Mouse (Mus musculus) liver, postnatal 0 days (tissue): ENCODE data around the gene Pgs1. TPM values are rescaled to one million over a fixed set of nuclear protein-coding genes. Genes with fewer than 3 reads are reported as not detected.

Source experiments
- ATAC-seq: fragments of 200-750 bp; cut with Nextera tagmentation; 2 replicates; pipeline ENCODE4 v1.8.0; 2017; ENCODE audit warnings: mild to moderate bottlenecking, moderate library complexity
- DNase-seq: peaks from one replicate; pipeline ENCODE4 v3.0.0-alpha.2; 2016
- H3K27ac ChIP-seq: fragments of 300-500 bp; sonication (generic); 2 replicates; pipeline ENCODE4 v1.5.1; 2014; ENCODE audit warnings: antibody characterized with exemption, moderate library complexity, mild to moderate bottlenecking, low read depth
- H3K27me3 ChIP-seq: fragments of 300-500 bp; sonication (generic); 2 replicates; pipeline ENCODE4 v1.6.1; 2014; ENCODE audit warnings: low read length, control low read depth, mixed read lengths; ENCODE audit not compliant: insufficient read depth
- H3K36me3 ChIP-seq: fragments of 300-500 bp; sonication (generic); replicated peaks from 2 replicates; pipeline ENCODE4 v1.6.1; 2014; ENCODE audit warnings: mild to moderate bottlenecking, control low read depth, low read length, moderate library complexity, mixed read lengths; ENCODE audit not compliant: insufficient read depth
- H3K4me1 ChIP-seq: fragments of 300-500 bp; sonication (generic); 2 replicates; pipeline ENCODE4 v1.6.1; 2014; ENCODE audit warnings: antibody characterized with exemption, mild to moderate bottlenecking, control low read depth; ENCODE audit not compliant: insufficient read depth
- H3K4me2 ChIP-seq: fragments of 300-500 bp; sonication (generic); 2 replicates; pipeline ENCODE4 v1.6.1; 2014; ENCODE audit warnings: low read depth, mild to moderate bottlenecking, low read length, moderate library complexity, mixed read lengths
- H3K4me3 ChIP-seq: fragments of 300-500 bp; sonication (generic); 2 replicates; pipeline ENCODE4 v1.5.1; 2014; ENCODE audit warnings: low read depth, low read length
- H3K9ac ChIP-seq: fragments of 300-500 bp; sonication (generic); replicated peaks from 2 replicates; pipeline ENCODE4 v1.6.1; 2014; ENCODE audit warnings: mild to moderate bottlenecking, moderate library complexity
- H3K9me3 ChIP-seq: fragments of 300-500 bp; sonication (generic); 2 replicates; pipeline ENCODE4 v1.6.1; 2016; ENCODE audit warnings: mild to moderate bottlenecking, control low read depth, low read length, mixed read lengths
- CTCF ChIP-seq: sonication (generic); IDR thresholded peaks from 2 replicates; pipeline ENCODE4 v1.5.1; 2016; ENCODE audit warnings: antibody characterized with exemption, low read depth
- EP300 ChIP-seq: IDR thresholded peaks from 2 replicates; pipeline ENCODE4 v1.6.1; 2016; ENCODE audit warnings: antibody characterized with exemption, low read depth, mild to moderate bottlenecking
- WGBS: fragments of 180-500 bp; shearing (Covaris S2); extraction: QIAGEN DNeasy Blood & Tissue Kit; methylation state at CpG from one replicate; pipeline ENCODE4 v1.1.7; 2014; ENCODE audit not compliant: insufficient replicate concordance; 5-methylcytosine and 5-hydroxymethylcytosine counted together
- microRNA-seq: library from miRNA; unstranded; fragments of <30 nt; microRNA quantifications from one replicate; pipeline ENCODE4, GENCODE M21; 2016
- polyA plus RNA-seq: library from polyadenylated mRNA; unstranded; fragments of >200 nt; fragmentation: Nextera tagmentation; extraction: Ambion mirVana; gene quantifications from 2 replicates; pipeline ENCODE4 v1.2.1, GENCODE M21; 2015

The Pgs1 gene
- polyA plus RNA-seq, 1 experiment from 2014 or later: 10.1 TPM

DNA sequence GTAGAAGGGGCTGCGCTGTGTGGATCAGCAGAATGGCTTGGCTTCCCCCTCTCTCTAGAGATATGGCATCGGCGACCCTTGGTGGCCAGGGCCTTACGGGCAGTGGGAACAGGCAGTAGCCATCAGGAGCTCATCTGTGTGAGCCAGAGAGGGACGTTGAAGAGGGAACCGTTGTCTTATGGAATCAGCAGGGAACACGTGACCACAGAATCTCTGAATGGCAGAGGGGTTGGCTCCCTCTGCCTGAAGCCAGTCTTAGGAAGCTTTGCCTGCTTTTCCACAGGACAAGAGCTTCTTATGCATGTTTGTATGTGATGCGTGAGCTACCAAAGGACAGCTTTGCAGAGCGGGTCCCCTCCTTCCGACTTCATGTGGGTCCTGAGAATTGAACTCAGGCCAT is 72.8 kb downstream of the Pgs1 start:
- TF ChIP-seq CTCF: no peak
- TF ChIP-seq EP300: no peak
- Histone ChIP-seq H3K9ac (no peak overlapping the region), H3K9me3 (no peaks in the 10 kb centered on the region), H3K4me2 (no peak overlapping the region), H3K4me3 (no peak overlapping the region), H3K27ac (no peak overlapping the region), H3K4me1 (no peaks in the 10 kb centered on the region), H3K36me3 (no peaks in the 10 kb centered on the region), H3K27me3 (no peaks in the 10 kb centered on the region)
- ATAC-seq (no peak), DNase-seq (no peak)
- 65% methylated on average over 10 of the region's 10 CpGs for WGBS

DNA sequence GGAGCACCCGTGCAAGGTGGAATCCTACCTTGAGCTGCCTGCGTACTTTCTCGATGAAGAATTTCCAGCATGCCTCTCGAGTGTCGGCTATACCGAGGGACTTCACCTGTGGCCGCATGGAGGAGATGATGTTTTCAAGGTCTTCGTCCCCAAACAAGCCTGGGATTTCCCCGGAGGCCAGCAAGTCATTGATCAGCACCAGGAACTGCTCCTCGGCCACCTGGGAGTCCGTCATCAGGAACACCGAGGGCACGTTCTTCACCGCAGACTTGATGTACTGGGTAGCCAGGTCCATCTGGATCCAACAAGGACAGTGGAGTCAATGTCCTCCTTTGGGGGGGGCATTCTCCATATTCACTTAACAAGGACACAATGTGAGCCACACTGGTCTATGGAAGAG is 73.9 kb downstream of the Pgs1 start:
- H3K36me3 ChIP-seq: no peaks in the 10 kb centered on the region
- H3K9ac ChIP-seq: no peak overlapping the region
- H3K4me3 ChIP-seq: no peak overlapping the region
- ATAC-seq (no peak), DNase-seq (no peak)
- no peak overlapping the region for H3K4me2 ChIP-seq
- H3K9me3 ChIP-seq: no peaks in the 10 kb centered on the region
- TF ChIP-seq CTCF (no peak), EP300 (no peak)
- no peak overlapping the region for H3K27ac ChIP-seq
- no peaks in the 10 kb centered on the region for H3K4me1 ChIP-seq
- WGBS: 76% methylated on average over 14 of the region's 14 CpGs
- H3K27me3 ChIP-seq: no peaks in the 10 kb centered on the region

DNA sequence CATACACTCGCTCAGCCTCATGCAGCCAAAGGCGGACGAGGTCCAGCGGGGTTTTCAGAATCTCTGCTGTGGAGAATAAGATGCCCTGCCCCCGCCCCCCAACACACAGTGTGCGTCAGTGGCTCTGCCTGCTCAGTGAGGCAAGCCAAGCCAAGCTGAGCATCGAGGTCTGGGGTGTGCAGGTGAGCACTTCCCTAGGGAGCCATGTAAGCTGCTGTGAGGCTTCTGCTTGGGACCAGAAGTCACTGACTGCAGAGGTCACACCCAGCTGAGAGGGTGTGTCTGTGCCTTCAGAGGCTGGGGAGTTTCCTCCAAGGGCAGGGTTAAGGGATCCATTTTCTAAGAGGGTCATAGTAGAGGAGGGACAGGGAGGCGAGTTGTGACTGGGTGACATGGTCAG is 81.5 kb downstream of the Pgs1 start:
- DNase-seq (no peak), ATAC-seq (no peak)
- Histone ChIP-seq H3K4me1 (no peaks in the 10 kb centered on the region; the same call in 1 of the 2 replicates), H3K9ac (no peak overlapping the region), H3K36me3 (no peaks in the 10 kb centered on the region), H3K27ac (no peak overlapping the region), H3K27me3 (no peaks in the 10 kb centered on the region), H3K4me2 (no peak overlapping the region), H3K9me3 (no peaks in the 10 kb centered on the region), H3K4me3 (no peak overlapping the region)
- TF ChIP-seq EP300 (no peak), CTCF (no peak)
- WGBS: 82% methylated on average over 8 of the region's 8 CpGs

DNA sequence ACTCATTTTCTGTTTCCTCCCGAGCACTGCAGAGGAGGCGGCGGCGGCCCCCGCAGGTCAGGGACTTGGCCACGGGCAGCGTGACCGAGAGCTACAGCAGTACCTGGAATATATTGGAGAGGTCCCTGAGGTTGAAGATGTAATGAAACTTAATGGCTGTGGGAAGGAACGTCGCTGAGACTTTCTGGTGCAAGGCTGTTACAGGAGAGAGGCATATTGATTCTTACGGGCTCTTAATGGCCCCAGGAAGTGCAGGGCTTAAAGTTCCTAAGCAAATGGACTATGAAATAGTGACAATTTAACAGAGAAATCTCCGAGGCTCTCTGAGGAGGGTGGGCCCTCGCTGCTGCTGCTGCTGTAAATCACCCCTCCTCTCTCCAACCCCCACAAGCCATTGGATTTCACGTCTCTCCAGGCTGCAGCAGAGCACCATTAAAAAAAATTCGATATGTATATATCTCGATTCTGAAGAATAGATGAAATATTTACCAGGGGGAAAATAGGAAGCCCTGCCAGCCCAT is 82.8 kb downstream of the Pgs1 start:
- Histone ChIP-seq H3K4me1 (no peaks in the 10 kb centered on the region; the same call in 1 of the 2 replicates), H3K4me2 (no peak overlapping the region), H3K36me3 (no peaks in the 10 kb centered on the region), H3K4me3 (no peak overlapping the region), H3K27me3 (no peaks in the 10 kb centered on the region), H3K9ac (no peak overlapping the region), H3K9me3 (no peaks in the 10 kb centered on the region), H3K27ac (no peak overlapping the region)
- DNase-seq (no peak), ATAC-seq (no peak)
- WGBS: 76% methylated on average over 16 of the region's 16 CpGs
- TF ChIP-seq EP300 (no peak), CTCF (no peak)

DNA sequence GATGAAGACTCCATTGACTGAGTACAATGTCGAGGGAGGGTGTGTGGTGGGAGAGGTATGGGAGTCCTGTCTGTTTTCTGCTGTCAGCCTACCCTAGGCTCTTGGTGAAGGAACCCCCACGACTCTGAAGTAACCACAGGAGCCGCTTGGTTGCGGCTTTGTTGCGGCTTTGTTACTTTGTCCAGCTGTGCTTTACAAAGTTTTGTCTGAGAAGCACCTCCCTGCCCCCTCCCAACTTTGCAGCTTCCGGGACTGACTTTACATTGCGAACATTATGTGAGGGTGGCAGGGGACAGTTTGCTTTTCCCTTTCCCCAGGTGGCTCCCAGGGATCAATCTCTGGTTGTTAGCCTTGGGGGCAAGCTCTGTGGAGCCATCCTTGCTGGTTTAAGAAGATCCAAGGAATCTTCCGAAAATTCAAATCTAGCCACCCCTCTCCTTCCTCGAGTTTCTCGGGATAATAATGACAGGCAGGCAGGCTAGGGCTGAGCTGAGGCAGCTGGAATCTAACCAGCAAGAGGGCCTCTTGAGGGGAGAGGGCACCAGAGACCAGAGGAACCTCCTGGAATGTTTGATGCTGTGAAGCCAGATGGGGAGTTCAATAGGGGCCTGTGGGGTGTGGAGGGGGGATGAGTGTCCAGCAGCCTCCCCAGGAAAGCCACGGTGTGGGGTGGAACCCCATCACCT is 85.3 kb downstream of the Pgs1 start:
- Histone ChIP-seq H3K4me1 (no peaks in the 10 kb centered on the region; the same call in 1 of the 2 replicates), H3K4me2 (no peak overlapping the region), H3K27me3 (no peaks in the 10 kb centered on the region), H3K27ac (no peak overlapping the region), H3K9me3 (no peaks in the 10 kb centered on the region), H3K4me3 (no peak overlapping the region), H3K36me3 (no peaks in the 10 kb centered on the region), H3K9ac (no peak overlapping the region)
- ATAC-seq (no peak), DNase-seq (no peak)
- WGBS: 39% methylated on average over 11 of the region's 11 CpGs
- no peak for TF ChIP-seq EP300

Small RNAs within 50 kb of the gene (microRNA-seq; reads per million reads assigned to microRNA genes)
- gene Mir6933: not detected

Other genes with a start within 250 kb of the Pgs1 start
- 6.3 and 6.8 TPM in 2 replicates for gene Tmc8, start 204.2 kb upstream of the Pgs1 start, polyA plus RNA-seq
- gene Tmc6, start 204.1 kb upstream of the Pgs1 start, polyA plus RNA-seq: 19.0 and 20.2 TPM in 2 replicates
- gene 6030468B19Rik, start 188.6 kb upstream of the Pgs1 start, polyA plus RNA-seq: 32.7 and 33.8 TPM in 2 replicates
- 0.33 and 0.48 TPM in 2 replicates for gene Gm20708, start 176.6 kb upstream of the Pgs1 start, polyA plus RNA-seq
- gene Syngr2, start 176.6 kb upstream of the Pgs1 start, polyA plus RNA-seq: 60.6 and 62.2 TPM in 2 replicates
- 32.9 and 34.4 TPM in 2 replicates for gene Afmid, start 160.4 kb upstream of the Pgs1 start, polyA plus RNA-seq
- 96.8 and 101 TPM in 2 replicates for gene Tk1, start 160.2 kb upstream of the Pgs1 start, polyA plus RNA-seq
- 193 and 197 TPM in 2 replicates for gene Birc5, start 137.0 kb upstream of the Pgs1 start, polyA plus RNA-seq
- not detected in 2 replicates for gene Tmem235, start 125.5 kb upstream of the Pgs1 start, polyA plus RNA-seq
- 6.6 and 7.1 TPM in 2 replicates for gene Tha1, start 112.8 kb upstream of the Pgs1 start, polyA plus RNA-seq
- 3.5 and 5.8 TPM in 2 replicates for gene Socs3, start 16.2 kb upstream of the Pgs1 start, polyA plus RNA-seq
- 0.06 and 0.11 TPM in 2 replicates for gene Dnah17, start 144.3 kb downstream of the Pgs1 start, polyA plus RNA-seq